Mouse (Mus musculus): ENCODE measurements around the gene Capn8. TPM values are rescaled to one million over a fixed set of nuclear protein-coding genes. Genes with fewer than 3 reads are reported as not detected.

Gene Capn8
- polyA plus RNA-seq, 1 experiment: 0.03 TPM

DNA sequence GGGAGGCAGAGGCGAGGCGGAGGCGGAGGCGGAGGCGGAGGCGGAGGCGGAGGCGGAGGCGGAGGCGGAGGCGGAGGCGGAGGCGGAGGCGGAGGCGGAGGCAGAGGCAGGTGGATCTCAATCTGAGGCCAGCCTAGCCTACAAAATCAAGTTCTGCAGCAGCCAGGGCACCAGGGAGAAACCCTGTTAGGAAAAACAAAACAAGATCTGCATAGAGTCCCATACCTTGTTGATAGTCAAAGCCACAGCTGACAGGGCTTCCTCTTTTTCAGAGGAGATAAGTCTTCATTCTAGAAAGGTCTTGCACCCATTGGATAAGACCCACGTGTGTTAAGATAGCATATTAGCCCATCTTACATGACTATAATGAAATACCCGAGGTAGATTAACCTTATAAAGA, 113.3 kb downstream of the Capn8 start:
- TF ChIP-seq CTCF (conservative IDR thresholded peaks at IDR 0.05; ENCODE audit: insufficient read depth, insufficient read length, low read depth, low read length) (no peak), POLR2A (IDR thresholded peaks at IDR 0.05; ENCODE audit: low read depth, low read length) (no peak)
- no peak overlapping the region for H3K4me3 ChIP-seq (ENCODE audit: insufficient read depth, low read depth, low read length)
- no peak for DNase-seq
- H3K36me3 ChIP-seq (ENCODE audit: control insufficient read depth, insufficient read depth, low read length): no peaks in the 10 kb centered on the region
- WGBS: over 99% methylated on average over 17 of the region's 17 CpGs
- H3K27me3 ChIP-seq (replicated peaks; ENCODE audit: control insufficient read depth, insufficient read depth, low read length): no peaks in the 10 kb centered on the region
- H3K27ac ChIP-seq (ENCODE audit: insufficient read depth, low read depth, low read length): no peak overlapping the region
- peaks cover 11% of the 10 kb centered on the region; the same call in 1 of the 2 replicates for H3K4me1 ChIP-seq (ENCODE audit: control insufficient read depth, insufficient read depth, low read length)

DNA sequence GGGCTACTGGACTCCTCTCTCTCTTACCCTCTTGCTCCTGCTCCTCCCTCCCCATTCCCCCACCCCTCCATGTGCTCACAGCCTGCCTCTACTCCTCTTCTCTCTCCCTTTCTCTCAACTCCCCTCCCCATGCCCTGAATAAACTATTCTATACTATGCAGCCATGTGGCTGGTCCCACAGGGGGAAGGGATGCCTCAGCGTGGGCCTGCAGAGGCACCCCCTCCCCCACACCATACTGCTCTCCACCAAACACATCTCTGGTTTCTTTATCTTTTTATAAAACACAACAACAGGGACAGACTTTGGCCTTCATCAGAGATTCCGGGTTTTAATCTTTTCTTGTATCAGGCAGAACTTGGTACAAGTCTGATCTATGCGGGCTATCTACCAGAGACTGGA, 114.4 kb downstream of the Capn8 start:
- DNase-seq: no peak
- H3K36me3 ChIP-seq (ENCODE audit: control insufficient read depth, insufficient read depth, low read length): no peaks in the 10 kb centered on the region
- H3K27me3 ChIP-seq (replicated peaks; ENCODE audit: control insufficient read depth, insufficient read depth, low read length): no peaks in the 10 kb centered on the region
- peaks cover 11% of the 10 kb centered on the region; the same call in 1 of the 2 replicates for H3K4me1 ChIP-seq (ENCODE audit: control insufficient read depth, insufficient read depth, low read length)
- TF ChIP-seq CTCF (conservative IDR thresholded peaks at IDR 0.05; ENCODE audit: insufficient read depth, insufficient read length, low read depth, low read length) (no peak), POLR2A (IDR thresholded peaks at IDR 0.05; ENCODE audit: low read depth, low read length) (no peak)
- no peak overlapping the region for H3K4me3 ChIP-seq (ENCODE audit: insufficient read depth, low read depth, low read length)
- no peak overlapping the region for H3K27ac ChIP-seq (ENCODE audit: insufficient read depth, low read depth, low read length)
- WGBS: 69% methylated on average over 3 of the region's 3 CpGs

DNA sequence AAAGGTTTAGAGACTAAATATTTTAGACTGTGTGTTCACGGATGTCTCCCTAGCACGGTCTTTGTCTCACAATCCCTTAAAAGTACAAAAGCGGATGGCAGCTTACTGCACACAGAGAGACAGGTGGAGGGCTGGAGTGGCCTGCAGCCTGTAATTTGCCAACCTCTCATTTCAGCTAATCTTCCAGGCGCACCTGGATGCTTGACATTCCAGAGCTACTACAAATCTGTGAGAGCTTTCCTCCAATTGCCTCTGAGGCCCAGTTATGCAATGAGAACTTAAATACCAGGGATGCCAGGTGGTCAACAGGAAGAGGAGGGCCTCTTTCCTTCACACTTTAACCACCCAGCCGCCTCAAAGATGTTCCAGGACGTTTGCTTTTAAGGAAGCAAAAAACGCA, 114.8 kb downstream of the Capn8 start:
- Histone ChIP-seq H3K36me3 (ENCODE audit: control insufficient read depth, insufficient read depth, low read length) (no peaks in the 10 kb centered on the region), H3K27ac (ENCODE audit: insufficient read depth, low read depth, low read length) (peak overlapping the region; percentile 68), H3K4me3 (ENCODE audit: insufficient read depth, low read depth, low read length) (no peak overlapping the region), H3K4me1 (ENCODE audit: control insufficient read depth, insufficient read depth, low read length) (peaks cover 11% of the 10 kb centered on the region; the same call in 1 of the 2 replicates), H3K27me3 (replicated peaks; ENCODE audit: control insufficient read depth, insufficient read depth, low read length) (no peaks in the 10 kb centered on the region)
- peak; percentile 66 for DNase-seq
- no peak for TF ChIP-seq CTCF (conservative IDR thresholded peaks at IDR 0.05; ENCODE audit: insufficient read depth, insufficient read length, low read depth, low read length)
- TF ChIP-seq POLR2A (IDR thresholded peaks at IDR 0.05; ENCODE audit: low read depth, low read length): no peak
- 46% methylated on average over 7 of the region's 7 CpGs for WGBS

Other genes starting within 250 kb of the Capn8 start
- 9.0 and 11.0 TPM in 2 replicates for gene Fbxo28, start 223.4 kb upstream of the Capn8 start, polyA plus RNA-seq (2012; rRNA removed)
- gene Trp53bp2, start 155.8 kb upstream of the Capn8 start, polyA plus RNA-seq (2012; rRNA removed): 25.0 and 29.7 TPM in 2 replicates
- gene Capn2, start 47.4 kb upstream of the Capn8 start, polyA plus RNA-seq (2012; rRNA removed): 31.7 and 33.0 TPM in 2 replicates
- 0.09 and 0.15 TPM in 2 replicates for gene Ccdc185, start 184.2 kb downstream of the Capn8 start, polyA plus RNA-seq (2012; rRNA removed)
- 6.7 and 7.5 TPM in 2 replicates for gene Susd4, start 198.9 kb downstream of the Capn8 start, polyA plus RNA-seq (2012; rRNA removed)